Mouse (Mus musculus): ENCODE measurements around the gene Smyd2.

- TF ChIP-seq CTCF (IDR thresholded peaks at IDR 0.05; ENCODE audit: borderline replicate concordance, control insufficient read depth, extremely low read depth, insufficient read depth, low read length, poor library complexity) (no peak), POLR2A (IDR thresholded peaks at IDR 0.05; ENCODE audit: control insufficient read depth, extremely low read depth, insufficient read depth, low read length, poor library complexity) (no peak)
These were observed 8.9 kb downstream of the Smyd2 start for GRCm38 (mm10) chr1:189913093-189913760.

Data from thymus, adult 2 months (tissue).